Mouse (Mus musculus) CD4-positive, CD25-positive, alpha-beta regulatory T cell, adult 4 months (primary cell): ENCODE measurements around the gene Csmd2. TPM values are rescaled to one million over a fixed set of nuclear protein-coding genes. Genes with fewer than 3 reads are reported as not detected.

ENCODE experiments used
- ATAC-seq: one replicate; pipeline ENCODE4 v1.8.0; 2017
- polyA plus RNA-seq, 2 experiments: library from polyadenylated mRNA; unstranded; fragments of 100-300 nt; shearing (Covaris generic); gene quantifications; one replicate each; pipeline ENCODE4 v1.2.1; 2017

Csmd2 gene
- polyA plus RNA-seq, 2 experiments from 2014 or later, result not detected

DNA sequence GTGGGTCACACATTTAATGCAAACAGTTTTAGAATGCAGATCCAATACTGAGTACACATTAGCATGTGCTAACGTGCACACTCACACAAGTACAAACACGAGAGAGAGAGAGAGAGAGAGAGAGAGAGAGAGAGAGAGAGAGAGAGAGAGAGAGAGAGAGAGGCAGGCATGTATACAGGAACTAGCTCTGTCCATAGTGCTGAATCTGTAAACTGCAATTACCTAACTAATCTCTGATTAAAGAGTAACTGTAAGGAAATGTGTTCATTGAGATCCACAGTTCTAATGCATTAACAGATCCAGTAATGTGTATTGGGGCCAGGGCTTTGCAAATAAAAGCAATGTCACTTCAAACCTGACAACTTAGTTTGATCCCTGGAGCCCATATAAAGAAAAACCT is 257.5 kb downstream of the Csmd2 start:
- ATAC-seq, result no peak

DNA sequence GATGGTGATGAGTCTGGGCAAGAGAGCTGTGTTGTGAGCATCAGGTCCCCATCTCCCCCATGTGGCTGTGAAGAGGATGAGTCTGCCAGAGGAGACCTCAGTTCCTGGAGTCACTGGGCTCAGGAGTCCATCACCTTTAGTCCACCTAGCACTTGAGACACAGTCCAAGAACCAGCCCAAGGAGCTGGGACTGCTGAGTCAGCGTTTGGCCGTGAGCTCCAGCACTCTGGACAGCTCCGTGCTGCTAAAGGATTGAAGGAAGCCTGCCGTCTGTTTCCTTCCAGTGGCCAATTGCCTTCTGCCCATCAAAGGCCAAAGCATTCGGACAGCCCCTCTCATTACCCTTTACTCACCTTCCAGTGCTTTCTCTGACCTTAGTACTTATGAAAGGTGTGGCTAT is 261.0 kb downstream of the Csmd2 start:
- ATAC-seq, result no peak

GRCm38 (mm10) chr4:128259211-128259610 is 271.6 kb downstream of the Csmd2 start:
- no peak for ATAC-seq

- ATAC-seq, result no peak
Measured at GRCm38 (mm10) chr4:128260907-128261560, 273.4 kb downstream of the Csmd2 start, which contains the start of gene Hmgb4. TSS of gene Hmgb4 (minus strand) at chr4:128260957.

DNA sequence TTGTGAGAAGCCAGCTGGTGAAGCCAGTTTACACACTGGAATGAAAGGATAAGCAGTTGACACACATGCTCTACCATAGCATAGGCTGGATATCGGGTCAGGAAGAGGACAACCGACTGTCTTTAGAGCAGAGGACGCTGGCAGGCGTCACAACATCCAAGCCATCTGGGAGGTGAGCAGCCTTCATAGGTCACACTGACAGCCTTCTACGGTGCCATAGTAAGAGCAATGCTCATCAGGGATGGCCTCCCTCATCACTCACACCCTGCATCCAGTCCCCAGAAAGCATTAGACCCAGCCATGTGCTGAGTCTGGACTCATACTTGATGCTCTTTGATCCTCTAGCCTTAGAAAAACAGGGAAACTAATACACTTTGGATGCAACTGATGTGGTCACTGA is 276.8 kb downstream of the Csmd2 start:
- ATAC-seq, result no peak

DNA sequence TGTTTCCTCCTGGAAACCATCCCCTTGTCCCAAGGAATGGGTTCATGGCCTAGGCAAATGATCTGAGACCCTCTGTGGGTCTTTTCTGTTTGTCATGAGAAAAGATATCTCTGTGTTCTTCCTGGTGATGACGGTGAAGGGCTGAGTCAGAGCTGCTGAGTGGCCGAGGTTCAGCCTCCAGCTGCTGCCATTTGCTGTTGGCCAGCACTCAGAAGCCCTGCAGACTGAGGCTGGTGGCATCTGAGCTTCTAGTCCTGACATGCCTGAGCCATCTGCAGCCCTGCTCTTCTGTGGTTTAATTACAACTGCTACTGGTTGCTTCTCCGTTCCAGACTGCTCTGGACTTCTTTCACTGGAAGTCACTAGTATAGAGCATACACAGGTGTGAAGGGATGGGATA is 277.7 kb downstream of the Csmd2 start:
- no peak for ATAC-seq

- ATAC-seq, result no peak
Measured at GRCm38 (mm10) chr4:128269261-128269875, 281.7 kb downstream of the Csmd2 start.

DNA sequence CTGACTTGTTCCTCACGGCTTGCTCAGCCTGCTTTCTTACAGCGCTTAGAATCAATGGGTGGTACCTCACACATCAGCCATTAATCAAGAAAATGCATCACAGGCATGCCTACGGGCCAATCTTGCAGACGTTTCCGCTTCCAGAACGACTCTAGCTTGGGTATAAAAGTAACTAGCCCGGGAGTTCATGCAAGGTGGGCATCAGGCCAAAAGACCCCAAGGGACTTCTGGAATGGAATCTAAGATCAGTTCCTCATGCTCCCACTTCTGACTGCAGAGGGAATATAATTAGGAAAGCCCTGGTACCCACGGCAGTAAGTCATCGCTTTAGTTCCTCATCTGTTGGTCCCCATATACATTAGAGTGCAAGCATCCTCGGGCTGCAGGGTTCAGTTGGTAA is 282.5 kb downstream of the Csmd2 start:
- ATAC-seq, result no peak

DNA sequence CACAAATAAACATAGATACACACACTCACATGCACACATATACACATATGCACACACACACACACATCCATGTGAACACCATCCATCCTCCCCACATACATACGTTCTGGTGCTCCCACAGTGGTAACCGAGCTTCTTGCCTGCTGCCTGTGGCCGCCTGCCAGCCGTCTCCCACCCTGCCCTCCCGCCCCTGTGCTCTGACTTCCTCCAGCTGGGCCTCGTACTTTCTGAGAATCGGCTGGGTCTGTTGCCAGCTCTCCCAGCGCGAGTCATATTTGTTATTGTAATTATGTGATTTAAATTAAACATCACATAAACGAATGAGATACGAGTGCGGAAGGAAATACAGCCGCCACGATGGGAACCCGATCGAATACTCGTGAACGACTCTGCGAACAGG is 283.3 kb downstream of the Csmd2 start:
- no peak for ATAC-seq

- ATAC-seq, result no peak
Measured at GRCm38 (mm10) chr4:128272501-128272900, 284.8 kb downstream of the Csmd2 start.

- ATAC-seq, result no peak
Measured at GRCm38 (mm10) chr4:128273146-128273545, 285.5 kb downstream of the Csmd2 start.

DNA sequence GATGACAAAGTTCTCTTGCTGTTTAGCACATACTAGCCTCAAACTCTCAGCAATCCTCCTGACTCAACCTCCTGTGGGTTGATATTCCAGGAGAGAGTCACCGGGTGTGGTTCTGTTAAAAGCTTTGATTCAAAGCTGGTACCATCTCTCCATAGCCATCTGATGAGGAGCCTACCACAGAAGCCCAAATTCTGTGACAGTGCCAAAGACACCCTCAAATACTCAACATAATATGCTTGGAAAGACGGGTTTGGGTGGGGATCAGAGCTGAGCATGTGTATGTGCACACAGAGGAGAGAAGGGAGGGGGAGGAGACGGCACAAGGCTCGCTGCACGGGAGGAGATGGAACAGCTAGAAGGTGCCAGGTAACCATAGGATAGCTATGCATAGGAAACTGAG is 287.5 kb downstream of the Csmd2 start:
- ATAC-seq, result no peak

DNA sequence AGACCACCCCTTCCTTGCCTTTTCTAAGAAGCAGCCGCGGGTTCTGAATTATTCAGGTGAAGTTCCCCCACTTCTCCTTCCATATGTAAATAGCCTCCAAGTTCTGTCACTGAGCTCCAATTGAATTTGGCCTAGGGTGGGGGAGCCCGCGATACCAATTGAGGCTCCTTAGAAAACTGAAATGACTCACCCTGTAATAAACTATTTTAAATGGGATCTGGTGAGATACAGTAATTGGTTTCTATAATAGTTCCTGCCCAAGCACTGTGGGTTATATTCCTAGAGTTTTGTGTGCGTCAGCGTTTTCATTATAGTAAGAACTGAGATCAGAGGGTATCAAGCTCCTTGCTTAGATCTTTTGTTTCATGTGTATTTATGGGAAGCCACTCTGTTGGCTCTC is 287.9 kb downstream of the Csmd2 start:
- no peak for ATAC-seq

DNA sequence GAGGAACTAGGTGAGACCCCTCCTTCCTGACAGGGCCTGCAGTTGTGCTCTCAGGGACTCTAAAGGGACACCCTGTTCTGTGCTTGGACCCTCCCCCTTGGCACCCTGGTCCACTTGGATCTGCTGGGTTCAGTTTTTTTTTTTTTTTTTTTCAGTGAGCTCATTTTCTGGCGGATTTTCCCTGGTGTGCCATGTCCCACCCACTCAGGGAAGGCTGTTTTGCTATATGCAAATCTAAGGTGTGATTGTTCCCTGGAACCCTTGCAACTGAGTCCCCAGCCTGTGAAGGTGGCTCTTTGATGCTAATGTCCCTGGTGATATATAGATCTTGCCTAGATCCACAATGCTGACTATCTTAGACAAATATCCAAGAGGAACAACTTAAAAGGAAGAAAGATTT is 297.4 kb downstream of the Csmd2 start:
- no peak for ATAC-seq

- no peak for ATAC-seq
Measured at GRCm38 (mm10) chr4:128288095-128288494, 300.4 kb downstream of the Csmd2 start.

- no peak for ATAC-seq
Measured at GRCm38 (mm10) chr4:128304049-128304448, 316.4 kb downstream of the Csmd2 start.

DNA sequence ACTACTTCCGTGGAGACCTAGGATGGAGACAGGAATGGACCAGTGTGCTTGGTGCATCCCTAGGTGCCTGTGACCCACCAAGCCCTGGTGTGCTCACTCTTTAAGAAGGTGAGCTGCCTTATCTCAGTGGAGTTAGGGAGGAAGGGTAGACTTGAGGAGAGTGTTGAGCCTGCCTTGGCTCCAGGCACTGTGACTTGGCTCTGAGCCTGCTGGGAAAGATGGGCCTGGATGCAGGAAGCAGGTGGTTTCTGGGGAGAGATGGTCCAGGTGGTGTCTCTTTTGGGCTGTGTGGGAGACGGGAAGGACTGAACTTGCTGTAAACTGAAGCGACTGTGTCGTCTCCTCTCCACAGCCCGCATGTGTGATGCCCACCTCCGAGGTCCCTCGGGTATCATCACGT is 318.4 kb downstream of the Csmd2 start:
- no peak for ATAC-seq

- no peak for ATAC-seq
Measured at GRCm38 (mm10) chr4:128315328-128315727, 327.7 kb downstream of the Csmd2 start.

DNA sequence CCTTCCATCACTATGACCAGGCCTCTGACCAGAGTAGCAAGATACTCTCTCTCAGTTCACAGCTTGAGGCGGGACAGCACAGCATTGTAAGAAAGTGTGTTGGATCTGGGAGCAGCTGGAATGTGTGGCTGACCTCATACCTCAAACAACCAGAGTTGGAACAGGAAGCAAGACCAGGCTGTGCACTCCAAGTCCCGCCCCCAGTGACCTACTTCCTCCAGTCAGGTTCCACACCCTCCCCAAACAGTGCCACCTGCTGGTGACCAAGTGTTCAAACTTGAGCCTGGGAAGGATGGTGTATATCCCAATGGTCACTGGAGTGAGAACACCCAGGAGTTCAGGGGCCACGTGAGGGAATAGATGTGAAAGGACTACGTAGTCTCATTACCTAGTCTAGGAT is 330.3 kb downstream of the Csmd2 start:
- ATAC-seq, result no peak

- no peak for ATAC-seq
Measured at GRCm38 (mm10) chr4:128325511-128325910, 337.9 kb downstream of the Csmd2 start.

GRCm38 (mm10) chr4:128326755-128327154 is 339.1 kb downstream of the Csmd2 start:
- no peak for ATAC-seq

DNA sequence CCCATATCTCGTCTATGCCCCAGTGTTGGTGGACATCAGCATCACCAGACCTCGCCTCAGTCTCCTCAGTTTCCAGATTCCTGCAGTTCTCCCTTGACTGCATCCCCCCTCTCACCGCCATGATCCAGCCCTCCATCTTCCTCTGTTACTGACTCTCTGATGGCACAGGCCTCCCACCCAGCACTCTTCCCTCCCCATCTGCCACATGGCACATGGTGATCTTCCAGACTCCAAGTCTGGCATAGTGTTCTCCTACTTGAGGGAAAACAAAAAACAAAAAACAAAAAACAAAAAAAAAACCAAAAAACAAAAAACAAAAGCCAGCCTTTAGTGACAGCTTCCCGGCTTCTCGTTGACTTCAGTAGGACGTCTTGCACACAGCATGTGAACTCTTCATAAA is 339.8 kb downstream of the Csmd2 start:
- ATAC-seq, result no peak

- no peak for ATAC-seq
Measured at GRCm38 (mm10) chr4:128330519-128330918, 342.9 kb downstream of the Csmd2 start.

GRCm38 (mm10) chr4:128340457-128340856 is 352.8 kb downstream of the Csmd2 start:
- no peak for ATAC-seq

DNA sequence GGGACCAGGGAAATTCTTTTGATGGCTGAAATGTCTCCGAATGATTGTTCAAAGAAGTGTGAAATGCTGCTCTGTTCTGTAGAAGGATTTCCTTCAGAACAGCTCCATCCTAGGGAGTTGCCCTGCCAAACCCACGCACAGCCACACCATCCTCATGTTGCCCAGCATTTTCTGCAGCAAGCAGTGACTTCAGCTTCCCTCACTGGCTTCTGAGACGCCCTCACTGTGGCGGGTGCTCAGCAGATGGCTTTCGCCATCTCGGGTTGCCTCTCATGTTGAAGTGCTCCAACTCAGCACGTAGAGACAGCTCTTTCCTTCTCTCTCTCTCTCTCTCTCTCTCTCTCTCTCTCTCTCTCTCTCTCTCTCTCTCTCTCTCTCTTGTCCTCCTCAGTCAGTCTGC is 353.7 kb downstream of the Csmd2 start:
- no peak for ATAC-seq
